Mouse (Mus musculus) midbrain, postnatal 0 days (tissue): ENCODE data around the gene Olfr1085. TPM values are rescaled to one million over a fixed set of nuclear protein-coding genes. Genes with fewer than 3 reads are reported as not detected.
"Not testable (repeated sequence)": the region's sequence is repeated elsewhere in the genome, so short reads cannot be mapped to it uniquely, and the experiment has no call there.

Experiments used
- ATAC-seq: fragments of 200-750 bp; cut with Nextera tagmentation; 2 replicates; pipeline ENCODE4 v1.8.0; 2017; ENCODE audit warnings: moderate number of reproducible peaks, mild to moderate bottlenecking, moderate TSS enrichment, moderate library complexity; ENCODE audit not compliant: low FRiP score
- DNase-seq: peaks from one replicate; pipeline ENCODE4 v3.0.0-alpha.2; 2015; ENCODE audit warnings: low spot score
- H3K27ac ChIP-seq: fragments of 300-500 bp; sonication (generic); 2 replicates; pipeline ENCODE4 v1.5.1; 2014; ENCODE audit warnings: low read depth, mild to moderate bottlenecking, low read length, mixed read lengths
- H3K27me3 ChIP-seq: fragments of 300-500 bp; sonication (generic); 2 replicates; pipeline ENCODE4 v1.6.1; 2014; ENCODE audit warnings: low read length, control low read depth, mixed read lengths; ENCODE audit not compliant: insufficient read depth
- H3K36me3 ChIP-seq: fragments of 300-500 bp; sonication (generic); 2 replicates; pipeline ENCODE4 v1.6.1; 2014; ENCODE audit warnings: low read length, control low read depth, mixed read lengths; ENCODE audit not compliant: insufficient read depth
- H3K4me1 ChIP-seq: fragments of 300-500 bp; sonication (generic); 2 replicates; pipeline ENCODE4 v1.6.1; 2014; ENCODE audit warnings: mild to moderate bottlenecking, control low read depth, antibody characterized with exemption, low read length, mixed read lengths; ENCODE audit not compliant: insufficient read depth
- H3K4me2 ChIP-seq: fragments of 300-500 bp; sonication (generic); 2 replicates; pipeline ENCODE4 v1.6.1; 2014; ENCODE audit warnings: low read depth, mild to moderate bottlenecking, low read length, mixed read lengths; ENCODE audit not compliant: poor library complexity, severe bottlenecking
- H3K4me3 ChIP-seq: fragments of 300-500 bp; sonication (generic); 2 replicates; pipeline ENCODE4 v1.5.1; 2014; ENCODE audit warnings: low read depth, mild to moderate bottlenecking, low read length, moderate library complexity
- H3K9ac ChIP-seq: fragments of 300-500 bp; sonication (generic); replicated peaks from 2 replicates; pipeline ENCODE4 v1.6.1; 2014; ENCODE audit warnings: mild to moderate bottlenecking, low read length, moderate library complexity, mixed read lengths; ENCODE audit not compliant: poor library complexity, severe bottlenecking
- H3K9me3 ChIP-seq: fragments of 300-500 bp; sonication (generic); 2 replicates; pipeline ENCODE4 v1.6.1; 2016; ENCODE audit warnings: low read length, control low read depth
- CTCF ChIP-seq: IDR thresholded peaks from 2 replicates; pipeline ENCODE4 v1.5.1; 2016; ENCODE audit warnings: antibody characterized with exemption, mild to moderate bottlenecking
- WGBS: fragments of 180-500 bp; shearing (Covaris S2); extraction: QIAGEN DNeasy Blood & Tissue Kit; methylation state at CpG from one replicate; pipeline ENCODE4 v1.1.7; 2014; 5-methylcytosine and 5-hydroxymethylcytosine counted together
- polyA plus RNA-seq: library from polyadenylated mRNA; unstranded; fragments of >200 nt; fragmentation: Nextera tagmentation; extraction: Ambion mirVana; gene quantifications from 2 replicates; pipeline ENCODE4 v1.2.1, GENCODE M21; 2015
- total RNA-seq: library from RNA; depleted of rRNA; stranded (reverse); fragments of >200 nt; gene quantifications from 2 replicates; pipeline ENCODE4 v1.2.3, GENCODE M21; 2014; rRNA removed

Olfr1085 gene
- not detected in 2 replicates for total RNA-seq
- not detected in 2 replicates for polyA plus RNA-seq

- no peak within 1 kb of the TSS for H3K4me3 ChIP-seq
- H3K36me3 ChIP-seq, result no peaks in the 10 kb centered on the region
- no peak within 1 kb of the TSS for H3K27ac ChIP-seq
- no peaks in the 10 kb centered on the region for H3K9me3 ChIP-seq
- ATAC-seq, result no peak
- WGBS, result 33% methylated on average over 1 of the region's 1 CpGs
- no peak within 1 kb of the TSS for H3K9ac ChIP-seq
- H3K4me2 ChIP-seq, result no peak within 1 kb of the TSS
- no peak for DNase-seq
- no peaks in the 10 kb centered on the region for H3K27me3 ChIP-seq
- no peak for TF ChIP-seq CTCF
- H3K4me1 ChIP-seq, result no peaks in the 10 kb centered on the region
Observed at GRCm38 (mm10) chr2:86661919-86662318, at the start of gene Olfr1085. Gene Olfr1085, minus strand, starts transcription at chr2:86662019.

GRCm38 (mm10) chr2:86698295-86698694 lies 36.5 kb upstream of the Olfr1085 start, which contains the start of gene Olfr1087:
Gene Olfr1087, minus strand, starts transcription at chr2:86698395.
- Histone ChIP-seq H3K4me3 (no peak within 1 kb of the TSS), H3K9me3 (no peaks in the 10 kb centered on the region), H3K27ac (no peak within 1 kb of the TSS), H3K4me1 (no peaks in the 10 kb centered on the region), H3K36me3 (no peaks in the 10 kb centered on the region), H3K9ac (no peak within 1 kb of the TSS), H3K27me3 (no peaks in the 10 kb centered on the region), H3K4me2 (no peak within 1 kb of the TSS)
- DNase-seq, result no peak
- no peak for TF ChIP-seq CTCF
- ATAC-seq, result no peak

GRCm38 (mm10) chr2:86679992-86680391 lies 18.2 kb upstream of the Olfr1085 start, which contains the start of gene Olfr1086:
Gene Olfr1086, minus strand, starts transcription at chr2:86680092.
- ATAC-seq (no peak), DNase-seq (no peak)
- no peaks in the 10 kb centered on the region for H3K9me3 ChIP-seq
- TF ChIP-seq CTCF, result no peak
- H3K4me1 ChIP-seq, result no peaks in the 10 kb centered on the region
- no peak within 1 kb of the TSS for H3K27ac ChIP-seq
- no peak within 1 kb of the TSS for H3K4me3 ChIP-seq
- H3K9ac ChIP-seq, result no peak within 1 kb of the TSS
- H3K4me2 ChIP-seq, result no peak within 1 kb of the TSS
- H3K36me3 ChIP-seq, result no peaks in the 10 kb centered on the region
- 78% methylated on average over 2 of the region's 2 CpGs for WGBS
- no peaks in the 10 kb centered on the region for H3K27me3 ChIP-seq

DNA sequence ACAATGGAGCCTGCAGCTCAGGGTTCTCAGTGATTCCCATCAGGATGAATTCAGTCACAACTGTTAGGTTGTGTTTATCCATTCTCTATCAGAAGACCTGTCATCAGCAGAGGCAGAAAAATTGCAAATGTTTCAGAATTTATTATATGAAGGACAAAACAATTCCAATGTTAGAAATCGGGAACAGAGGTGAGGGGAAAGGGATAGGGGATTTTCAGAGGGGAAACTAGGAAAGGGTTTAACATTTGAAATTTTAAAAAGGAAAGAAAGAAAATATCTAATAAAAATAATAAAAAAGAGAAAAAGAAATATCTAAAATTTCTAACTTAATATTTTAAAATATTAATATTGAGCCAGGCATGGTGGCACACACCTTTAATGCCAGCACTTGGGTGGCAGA lies 22.2 kb downstream of the Olfr1085 start, which contains the start of gene Olfr1084:
Gene Olfr1084 (minus strand): TSS at position 101 of the 400 bp plus-strand sequence.
- DNase-seq, result not testable (repeated sequence)

More for the DNA sequence above, 22.2 kb downstream of the Olfr1085 start, which contains the start of gene Olfr1084:
- not testable (repeated sequence) for H3K9ac ChIP-seq, ATAC-seq, H3K27me3 ChIP-seq, H3K4me2 ChIP-seq, H3K36me3 ChIP-seq, H3K4me3 ChIP-seq, H3K27ac ChIP-seq, H3K9me3 ChIP-seq, H3K4me1 ChIP-seq
- WGBS, result 83% methylated on average over 1 of the region's 1 CpGs

Other genes with a start within 250 kb of the Olfr1085 start
- not detected in 2 replicates for gene Olfr1061, start 248.0 kb downstream of the Olfr1085 start, total RNA-seq
- not detected in 2 replicates for gene Olfr1061, start 248.0 kb downstream of the Olfr1085 start, polyA plus RNA-seq
- gene Olfr1062, start 235.3 kb downstream of the Olfr1085 start, total RNA-seq, result not detected in 2 replicates
- not detected in 2 replicates for gene Olfr1062, start 235.3 kb downstream of the Olfr1085 start, polyA plus RNA-seq
- not detected in 2 replicates for gene Olfr1065, start 211.4 kb downstream of the Olfr1085 start, total RNA-seq
- gene Olfr1065, start 211.4 kb downstream of the Olfr1085 start, polyA plus RNA-seq, result not detected in 2 replicates
- gene Olfr1066, start 205.8 kb downstream of the Olfr1085 start, total RNA-seq, result not detected in 2 replicates
- not detected in 2 replicates for gene Olfr1066, start 205.8 kb downstream of the Olfr1085 start, polyA plus RNA-seq
- gene Olfr228, start 174.6 kb downstream of the Olfr1085 start, total RNA-seq, result not detected in 2 replicates
- gene Olfr228, start 174.6 kb downstream of the Olfr1085 start, polyA plus RNA-seq, result not detected in 2 replicates
- not detected in 2 replicates for gene Olfr1076, start 153.6 kb downstream of the Olfr1085 start, total RNA-seq
- not detected in 2 replicates for gene Olfr1076, start 153.6 kb downstream of the Olfr1085 start, polyA plus RNA-seq
- gene Olfr1079, start 119.5 kb downstream of the Olfr1085 start, total RNA-seq, result not detected in 2 replicates
- not detected in 2 replicates for gene Olfr1079, start 119.5 kb downstream of the Olfr1085 start, polyA plus RNA-seq
- gene Olfr1080, start 103.8 kb downstream of the Olfr1085 start, total RNA-seq, result not detected in 2 replicates
- gene Olfr1080, start 103.8 kb downstream of the Olfr1085 start, polyA plus RNA-seq, result not detected in 2 replicates
- gene Olfr1082, start 63.1 kb downstream of the Olfr1085 start, total RNA-seq, result not detected in 2 replicates
- not detected in 2 replicates for gene Olfr1082, start 63.1 kb downstream of the Olfr1085 start, polyA plus RNA-seq
- gene Olfr1084, start 22.3 kb downstream of the Olfr1085 start, total RNA-seq, result not detected in 2 replicates
- gene Olfr1084, start 22.3 kb downstream of the Olfr1085 start, polyA plus RNA-seq, result not detected in 2 replicates
- gene Olfr1086, start 18.1 kb upstream of the Olfr1085 start, total RNA-seq, result not detected in 2 replicates
- gene Olfr1086, start 18.1 kb upstream of the Olfr1085 start, polyA plus RNA-seq, result not detected in 2 replicates
- not detected in 2 replicates for gene Olfr1087, start 36.4 kb upstream of the Olfr1085 start, total RNA-seq
- not detected in 2 replicates for gene Olfr1087, start 36.4 kb upstream of the Olfr1085 start, polyA plus RNA-seq
- gene Olfr1089, start 71.7 kb upstream of the Olfr1085 start, total RNA-seq, result not detected in 2 replicates
- not detected in 2 replicates for gene Olfr1089, start 71.7 kb upstream of the Olfr1085 start, polyA plus RNA-seq
- not detected in 2 replicates for gene Olfr1090, start 97.0 kb upstream of the Olfr1085 start, total RNA-seq
- gene Olfr1090, start 97.0 kb upstream of the Olfr1085 start, polyA plus RNA-seq, result not detected in 2 replicates
- not detected in 2 replicates for gene Olfr1093, start 120.5 kb upstream of the Olfr1085 start, total RNA-seq
- gene Olfr1093, start 120.5 kb upstream of the Olfr1085 start, polyA plus RNA-seq, result not detected in 2 replicates
- gene Olfr141, start 148.0 kb upstream of the Olfr1085 start, total RNA-seq, result not detected in 2 replicates
- gene Olfr141, start 148.0 kb upstream of the Olfr1085 start, polyA plus RNA-seq, result not detected in 2 replicates
- gene Olfr1094, start 162.6 kb upstream of the Olfr1085 start, total RNA-seq, result not detected in 2 replicates
- gene Olfr1094, start 162.6 kb upstream of the Olfr1085 start, polyA plus RNA-seq, result not detected in 2 replicates
- not detected in 2 replicates for gene Olfr1095, start 189.7 kb upstream of the Olfr1085 start, total RNA-seq
- not detected in 2 replicates for gene Olfr1095, start 189.7 kb upstream of the Olfr1085 start, polyA plus RNA-seq
- not detected in 2 replicates for gene Gm13723, start 212.8 kb upstream of the Olfr1085 start, total RNA-seq
- gene Gm13723, start 212.8 kb upstream of the Olfr1085 start, polyA plus RNA-seq, result not detected in 2 replicates
- not detected in 2 replicates for gene Olfr1097, start 230.2 kb upstream of the Olfr1085 start, total RNA-seq
- not detected in 2 replicates for gene Olfr1097, start 230.2 kb upstream of the Olfr1085 start, polyA plus RNA-seq